Mouse (Mus musculus) heart, postnatal 0 days (tissue): Measurements from ENCODE around the gene Mphosph9.

Experiments used
- CTCF ChIP-seq: IDR thresholded peaks from 2 replicates; pipeline ENCODE4 v1.5.1; 2016; ENCODE audit warnings: antibody characterized with exemption, control low read depth, low read depth
- EP300 ChIP-seq: IDR thresholded peaks from 2 replicates; pipeline ENCODE4 v1.6.1; 2016; ENCODE audit warnings: antibody characterized with exemption, low read depth

DNA sequence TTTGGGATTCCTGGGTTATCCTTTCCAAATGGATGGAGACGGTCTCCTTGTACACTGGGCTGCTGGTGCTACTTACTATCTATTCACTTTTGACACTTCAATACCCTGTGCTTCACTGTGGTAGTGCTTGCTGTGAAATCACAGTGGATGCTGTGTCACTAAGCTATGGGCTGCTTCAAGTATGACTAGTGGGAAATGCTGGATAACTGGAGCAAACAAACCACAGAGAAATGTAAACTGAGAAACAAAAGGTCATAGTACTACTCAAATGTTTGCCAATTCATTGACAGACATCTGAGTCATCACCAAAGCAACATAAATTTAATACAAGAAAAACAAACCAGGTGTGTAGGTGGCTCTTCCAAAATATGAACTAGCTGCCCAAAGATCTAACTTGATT lies 48.6 kb upstream of the Mphosph9 start:
- TF ChIP-seq CTCF (no peak), EP300 (no peak)
